Mouse (Mus musculus): Measurements from ENCODE around the gene Snx1. TPM values are rescaled to one million over a fixed set of nuclear protein-coding genes. Genes with fewer than 3 reads are reported as not detected.

Snx1 gene
- polyA plus RNA-seq, 1 experiment, result 76.7 TPM

- no peak overlapping the region for H3K4me3 ChIP-seq (ENCODE audit: insufficient read depth, low read depth, low read length)
- H3K27me3 ChIP-seq (replicated peaks; ENCODE audit: control insufficient read depth, insufficient read depth, low read length), result no peaks in the 10 kb centered on the region
- TF ChIP-seq CTCF (conservative IDR thresholded peaks at IDR 0.05; ENCODE audit: insufficient read depth, insufficient read length, low read depth, low read length), result no peak
- no peak for TF ChIP-seq POLR2A (IDR thresholded peaks at IDR 0.05; ENCODE audit: low read depth, low read length)
- 37% methylated on average over 8 of the region's 8 CpGs for WGBS
- no peaks in the 10 kb centered on the region; the same call in none of the 2 replicates for H3K36me3 ChIP-seq (ENCODE audit: control insufficient read depth, insufficient read depth, low read length)
- peak; percentile 44 for DNase-seq
- H3K27ac ChIP-seq (ENCODE audit: insufficient read depth, low read depth, low read length), result peak overlapping the region; percentile 86
- peaks cover 11% of the 10 kb centered on the region for H3K4me1 ChIP-seq (ENCODE audit: control insufficient read depth, insufficient read depth, low read length)
Measured at GRCm38 (mm10) chr9:66110126-66110525, 16.3 kb downstream of the Snx1 start.

GRCm38 (mm10) chr9:66109574-66109973 lies 16.8 kb downstream of the Snx1 start:
- peak; percentile 82 for DNase-seq
- no peak for TF ChIP-seq CTCF (conservative IDR thresholded peaks at IDR 0.05; ENCODE audit: insufficient read depth, insufficient read length, low read depth, low read length)
- no peak for TF ChIP-seq POLR2A (IDR thresholded peaks at IDR 0.05; ENCODE audit: low read depth, low read length)
- Histone ChIP-seq H3K27ac (ENCODE audit: insufficient read depth, low read depth, low read length) (peak overlapping the region; percentile 90), H3K4me3 (ENCODE audit: insufficient read depth, low read depth, low read length) (no peak overlapping the region), H3K36me3 (ENCODE audit: control insufficient read depth, insufficient read depth, low read length) (peaks cover 3% of the 10 kb centered on the region), H3K4me1 (ENCODE audit: control insufficient read depth, insufficient read depth, low read length) (peaks cover 11% of the 10 kb centered on the region), H3K27me3 (replicated peaks; ENCODE audit: control insufficient read depth, insufficient read depth, low read length) (no peaks in the 10 kb centered on the region)
- WGBS, result 68% methylated on average over 1 of the region's 1 CpGs

DNA sequence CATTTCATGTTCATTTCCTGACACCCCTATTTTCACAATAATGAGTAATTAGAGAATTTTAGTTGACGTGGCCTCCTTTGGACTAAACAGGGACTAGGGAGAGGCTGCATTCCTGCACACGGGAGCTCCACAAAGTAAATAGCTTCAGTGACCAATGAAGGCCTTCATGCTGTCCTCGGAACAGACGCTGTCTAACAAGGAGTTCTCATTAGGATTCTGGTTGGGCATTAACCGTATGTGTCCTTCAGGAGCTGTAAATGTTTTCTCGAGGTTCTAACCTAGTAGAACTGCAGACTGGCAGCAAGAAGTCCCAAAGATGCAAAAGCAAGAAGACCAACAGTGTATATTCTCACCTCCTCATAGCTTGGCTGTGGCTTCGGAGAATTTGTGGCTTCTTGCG lies 21.2 kb downstream of the Snx1 start:
- Histone ChIP-seq H3K4me1 (ENCODE audit: control insufficient read depth, insufficient read depth, low read length) (peaks cover 8% of the 10 kb centered on the region; the same call in 1 of the 2 replicates), H3K36me3 (ENCODE audit: control insufficient read depth, insufficient read depth, low read length) (peaks cover 4% of the 10 kb centered on the region)
- 56% methylated on average over 8 of the region's 8 CpGs for WGBS

GRCm38 (mm10) chr9:66104601-66105000 lies 21.8 kb downstream of the Snx1 start:
- Histone ChIP-seq H3K4me3 (ENCODE audit: insufficient read depth, low read depth, low read length) (no peak overlapping the region), H3K27me3 (replicated peaks; ENCODE audit: control insufficient read depth, insufficient read depth, low read length) (no peaks in the 10 kb centered on the region), H3K4me1 (ENCODE audit: control insufficient read depth, insufficient read depth, low read length) (peaks cover 8% of the 10 kb centered on the region; the same call in 1 of the 2 replicates), H3K36me3 (ENCODE audit: control insufficient read depth, insufficient read depth, low read length) (peaks cover 4% of the 10 kb centered on the region), H3K27ac (ENCODE audit: insufficient read depth, low read depth, low read length) (0 out of 2 replicates have a peak overlapping the region, but pooled peaks have one; percentile 36)
- peak; percentile 74 for DNase-seq
- whole genome bisulfite sequencing, result 60% methylated on average over 4 of the region's 4 CpGs
- TF ChIP-seq POLR2A (IDR thresholded peaks at IDR 0.05; ENCODE audit: low read depth, low read length) (no peak), CTCF (conservative IDR thresholded peaks at IDR 0.05; ENCODE audit: insufficient read depth, insufficient read length, low read depth, low read length) (no peak)

More for the DNA sequence above, 21.2 kb downstream of the Snx1 start:
- DNase-seq, result peak; percentile 79
- no peaks in the 10 kb centered on the region for H3K27me3 ChIP-seq (replicated peaks; ENCODE audit: control insufficient read depth, insufficient read depth, low read length)
- TF ChIP-seq CTCF (conservative IDR thresholded peaks at IDR 0.05; ENCODE audit: insufficient read depth, insufficient read length, low read depth, low read length) (no peak), POLR2A (IDR thresholded peaks at IDR 0.05; ENCODE audit: low read depth, low read length) (no peak)
- peak overlapping the region; percentile 43 for H3K27ac ChIP-seq (ENCODE audit: insufficient read depth, low read depth, low read length)
- no peak overlapping the region for H3K4me3 ChIP-seq (ENCODE audit: insufficient read depth, low read depth, low read length)

GRCm38 (mm10) chr9:66102668-66103067 lies 23.7 kb downstream of the Snx1 start:
- peaks cover 8% of the 10 kb centered on the region for H3K36me3 ChIP-seq (ENCODE audit: control insufficient read depth, insufficient read depth, low read length)
- H3K4me3 ChIP-seq (ENCODE audit: insufficient read depth, low read depth, low read length), result no peak overlapping the region
- peaks cover 8% of the 10 kb centered on the region; the same call in 1 of the 2 replicates for H3K4me1 ChIP-seq (ENCODE audit: control insufficient read depth, insufficient read depth, low read length)
- no peak overlapping the region for H3K27ac ChIP-seq (ENCODE audit: insufficient read depth, low read depth, low read length)
- no peak for DNase-seq
- H3K27me3 ChIP-seq (replicated peaks; ENCODE audit: control insufficient read depth, insufficient read depth, low read length), result no peaks in the 10 kb centered on the region
- no peak for TF ChIP-seq CTCF (conservative IDR thresholded peaks at IDR 0.05; ENCODE audit: insufficient read depth, insufficient read length, low read depth, low read length)
- no peak for TF ChIP-seq POLR2A (IDR thresholded peaks at IDR 0.05; ENCODE audit: low read depth, low read length)
- 82% methylated on average over 6 of the region's 6 CpGs for WGBS

- no peak for TF ChIP-seq POLR2A (IDR thresholded peaks at IDR 0.05; ENCODE audit: low read depth, low read length)
- TF ChIP-seq CTCF (conservative IDR thresholded peaks at IDR 0.05; ENCODE audit: insufficient read depth, insufficient read length, low read depth, low read length), result no peak
- DNase-seq, result no peak
- no peak overlapping the region for H3K4me3 ChIP-seq (ENCODE audit: insufficient read depth, low read depth, low read length)
- no peak overlapping the region for H3K27ac ChIP-seq (ENCODE audit: insufficient read depth, low read depth, low read length)
- H3K27me3 ChIP-seq (replicated peaks; ENCODE audit: control insufficient read depth, insufficient read depth, low read length), result no peaks in the 10 kb centered on the region
- H3K4me1 ChIP-seq (ENCODE audit: control insufficient read depth, insufficient read depth, low read length), result peaks cover 8% of the 10 kb centered on the region; the same call in 1 of the 2 replicates
- peaks cover 10% of the 10 kb centered on the region for H3K36me3 ChIP-seq (ENCODE audit: control insufficient read depth, insufficient read depth, low read length)
- WGBS, result 89% methylated on average over 8 of the region's 8 CpGs
Measured at GRCm38 (mm10) chr9:66101577-66101976, 24.8 kb downstream of the Snx1 start.

DNA sequence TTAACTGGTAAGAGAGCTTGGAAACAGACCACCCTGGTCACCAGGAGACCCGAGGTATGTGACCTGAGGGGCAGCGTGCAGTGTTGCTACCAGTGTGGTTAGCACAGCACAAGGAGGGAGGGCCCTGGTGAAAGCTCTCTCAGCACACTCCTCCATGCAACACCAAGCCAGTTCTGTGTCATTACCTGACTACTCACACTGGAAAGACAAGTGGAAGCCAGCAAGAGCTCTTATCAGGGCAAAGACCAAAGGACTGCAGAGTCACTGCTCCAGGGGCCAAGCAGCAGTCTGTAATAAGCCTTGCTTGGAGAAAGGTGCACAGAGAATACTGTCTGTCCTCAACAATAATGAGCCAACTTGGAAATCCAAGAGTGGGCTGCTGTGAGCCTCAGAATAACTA lies 33.7 kb downstream of the Snx1 start:
- no peaks in the 10 kb centered on the region for H3K4me1 ChIP-seq (ENCODE audit: control insufficient read depth, insufficient read depth, low read length)
- no peak overlapping the region for H3K4me3 ChIP-seq (ENCODE audit: insufficient read depth, low read depth, low read length)
- H3K36me3 ChIP-seq (ENCODE audit: control insufficient read depth, insufficient read depth, low read length), result peaks cover 3% of the 10 kb centered on the region
- no peak overlapping the region for H3K27ac ChIP-seq (ENCODE audit: insufficient read depth, low read depth, low read length)
- DNase-seq, result no peak
- TF ChIP-seq POLR2A (IDR thresholded peaks at IDR 0.05; ENCODE audit: low read depth, low read length) (no peak), CTCF (conservative IDR thresholded peaks at IDR 0.05; ENCODE audit: insufficient read depth, insufficient read length, low read depth, low read length) (no peak)
- 67% methylated on average over 2 of the region's 2 CpGs for WGBS
- no peaks in the 10 kb centered on the region for H3K27me3 ChIP-seq (replicated peaks; ENCODE audit: control insufficient read depth, insufficient read depth, low read length)

All from kidney, adult 2 months (tissue).